Mouse (Mus musculus) ES-E14 (cell line): Measurements from ENCODE around the gene Dixdc1. TPM values are rescaled to one million over a fixed set of nuclear protein-coding genes. Genes with fewer than 3 reads are reported as not detected.
A peak's percentile ranks its signal among the peaks of the same experiment; 100 is the strongest.

Source experiments
- DNase-seq: peaks from one replicate; pipeline ENCODE4 v3.0.0-alpha.2; 2013; ENCODE audit warnings: low read depth, low spot score
- H3K27ac ChIP-seq: 2 replicates; pipeline ENCODE4 v1.5.1; 2012; ENCODE audit warnings: low read depth, mild to moderate bottlenecking, low read length, moderate library complexity, mixed read lengths; ENCODE audit not compliant: poor library complexity, insufficient read depth, severe bottlenecking
- H3K36me3 ChIP-seq: 2 replicates; pipeline ENCODE4 v1.6.1; 2012; ENCODE audit warnings: mild to moderate bottlenecking, low read length, moderate library complexity, mixed read lengths; ENCODE audit not compliant: control insufficient read depth, poor library complexity, insufficient read depth, severe bottlenecking
- H3K4me1 ChIP-seq, 2 experiments: fragments of 150-350 bp in 1 of 2; sonication (generic) in 1 of 2; 2 replicates each; pipeline ENCODE4 v1.6.1; 2012; ENCODE audit warnings: low read length in 2 of 2, mild to moderate bottlenecking in 1 of 2, mixed read lengths in 1 of 2; ENCODE audit not compliant: control insufficient read depth in 2 of 2, insufficient read depth in 2 of 2, poor library complexity in 1 of 2
- H3K4me3 ChIP-seq, 2 experiments: fragments of 150-350 bp in 1 of 2; sonication (generic) in 1 of 2; 2 replicates each; pipeline ENCODE4 v1.5.1; 2012; ENCODE audit warnings: low read length in 2 of 2, low read depth in 1 of 2, mild to moderate bottlenecking in 1 of 2, mixed read lengths in 1 of 2; ENCODE audit not compliant: insufficient read depth in 1 of 2, poor library complexity in 1 of 2, severe bottlenecking in 1 of 2
- H3K9ac ChIP-seq: 2 replicates; pipeline ENCODE4 v1.6.1; 2012; ENCODE audit warnings: low read depth, mild to moderate bottlenecking, low read length, mixed read lengths; ENCODE audit not compliant: poor library complexity, insufficient read depth, severe bottlenecking
- H3K9me3 ChIP-seq: fragments of 150-350 bp; sonication (generic); 2 replicates; pipeline ENCODE4 v1.6.1; 2012; ENCODE audit warnings: low read depth, mild to moderate bottlenecking, low read length; ENCODE audit not compliant: control insufficient read depth, insufficient read depth
- CHD2 ChIP-seq: IDR thresholded peaks from 2 replicates; pipeline ENCODE4 v1.6.1; 2014; ENCODE audit warnings: mild to moderate bottlenecking, low read depth, low read length, inconsistent platforms
- HCFC1 ChIP-seq: IDR thresholded peaks from 2 replicates; pipeline ENCODE4 v1.6.1; 2012; ENCODE audit warnings: low read length, inconsistent platforms, borderline replicate concordance; ENCODE audit not compliant: insufficient read depth
- MAFK ChIP-seq: IDR thresholded peaks from 2 replicates; pipeline ENCODE4 v1.6.1; 2014; ENCODE audit warnings: mild to moderate bottlenecking, low read depth, low read length, inconsistent platforms; ENCODE audit not compliant: insufficient read depth
- ZC3H11A ChIP-seq: IDR thresholded peaks from 2 replicates; pipeline ENCODE4 v1.6.1; 2012; ENCODE audit warnings: low read depth, mild to moderate bottlenecking, inconsistent platforms, low read length, borderline replicate concordance
- ZNF384 ChIP-seq: IDR thresholded peaks from 2 replicates; pipeline ENCODE4 v1.6.1; 2012; ENCODE audit warnings: low read depth, low read length, inconsistent platforms
- in situ Hi-C, 2 experiments: fragments of 600-800 bp; cut with MboI; formaldehyde crosslinking; loops; one replicate each; pipeline ENCODE4 v1.15.1; 2025; ENCODE audit warnings: low sequenced_read_pairs in 2 of 2, inconsistent platforms in 1 of 2; ENCODE audit not compliant: unreplicated experiment in 2 of 2
- total RNA-seq: library from RNA; depleted of rRNA; stranded (reverse); fragments of 300-350 nt; gene quantifications from 2 replicates; pipeline ENCODE4 v1.2.3, GENCODE M21; 2012

Gene Dixdc1
- total RNA-seq, 1 experiment = 4.1 TPM

DNA sequence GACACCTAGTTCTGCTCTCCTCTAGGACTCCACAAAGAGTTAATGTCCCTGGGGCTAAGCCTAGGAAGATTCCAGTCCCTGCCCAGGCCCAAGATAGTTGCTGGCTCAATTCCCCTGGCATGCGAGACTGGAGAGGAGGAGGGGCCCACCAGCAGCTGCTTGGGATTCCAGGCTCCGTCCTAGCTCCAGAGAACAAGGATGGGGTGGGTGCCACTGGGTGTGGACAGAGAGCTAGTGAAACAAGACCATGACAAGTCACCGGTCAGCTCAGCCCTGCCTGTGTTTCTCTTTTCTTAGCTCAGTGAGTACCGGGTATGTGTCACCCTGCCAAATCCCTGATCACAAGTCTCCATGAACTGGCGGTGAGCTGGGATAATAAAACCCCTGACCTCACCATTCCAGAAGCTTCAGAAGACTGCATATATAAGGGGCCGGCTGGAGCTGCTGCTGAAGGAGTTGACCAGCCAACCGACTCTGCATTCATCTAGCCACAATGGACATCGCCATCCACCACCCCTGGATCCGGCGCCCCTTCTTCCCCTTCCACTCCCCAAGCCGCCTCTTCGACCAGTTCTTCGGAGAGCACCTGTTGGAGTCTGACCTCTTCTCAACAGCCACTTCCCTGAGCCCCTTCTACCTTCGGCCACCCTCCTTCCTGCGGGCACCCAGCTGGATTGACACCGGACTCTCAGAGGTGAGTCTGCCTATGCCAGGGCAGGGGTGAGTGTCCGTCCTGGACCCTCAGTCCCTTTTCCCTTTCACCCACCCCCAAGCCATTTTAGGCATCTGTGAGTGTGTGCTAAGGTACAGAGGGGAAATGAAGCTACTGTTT lies 13.7 kb upstream of the Dixdc1 start:
- Histone ChIP-seq H3K4me3 (peak overlapping the region in 1 of 2 experiments; percentile 30; a peak in 2 of 4 replicates), H3K9me3 (no peaks in the 10 kb centered on the region), H3K36me3 (no peaks in the 10 kb centered on the region), H3K27ac (no peak overlapping the region), H3K9ac (no peak overlapping the region), H3K4me1 (peaks cover 4 to 12% of the 10 kb centered on the region in 2 experiments; a peak in 2 of 4 replicates)
- no peak for DNase-seq
- TF ChIP-seq HCFC1 (no peak), MAFK (no peak), CHD2 (no peak), ZNF384 (no peak), ZC3H11A (no peak)
- in situ Hi-C loops = no loop called here

DNA sequence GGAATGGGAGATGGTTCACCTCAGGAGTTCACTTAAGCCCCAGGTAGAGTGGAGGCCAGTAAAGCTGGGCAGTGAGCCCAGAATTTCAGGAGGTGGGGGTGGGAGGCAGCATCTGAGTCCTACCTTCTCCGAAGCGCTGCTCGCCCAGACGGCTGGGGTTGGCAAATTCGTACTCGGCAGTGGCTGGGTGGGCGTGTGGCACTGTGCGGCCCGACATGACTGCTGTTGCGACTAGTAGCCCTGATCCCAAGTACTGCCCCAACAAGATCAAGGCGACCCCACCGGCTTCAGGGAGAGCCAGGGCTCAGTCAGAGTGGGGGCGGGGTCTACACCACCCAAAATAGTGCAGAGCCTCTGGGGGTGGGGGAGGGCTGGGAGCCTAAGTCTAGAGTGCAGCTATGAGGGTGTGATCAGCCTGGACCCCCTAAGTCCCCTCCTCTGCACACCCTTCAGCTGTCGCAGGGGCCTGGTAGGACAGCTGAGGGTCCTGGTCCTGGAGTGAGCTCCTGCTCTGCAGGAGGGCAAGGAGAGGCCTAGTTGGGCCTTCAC lies 12.8 kb upstream of the Dixdc1 start, which contains the start of gene Hspb2:
TSS of gene Hspb2 (minus strand) at position 301 of the 549 bp plus-strand sequence.
- in situ Hi-C loops = no loop called here
- H3K4me3 ChIP-seq = peak within 1 kb of the TSS; percentile 16 to 54
- H3K9ac ChIP-seq = no peak within 1 kb of the TSS
- no peaks in the 10 kb centered on the region for H3K36me3 ChIP-seq
- no peak for TF ChIP-seq HCFC1
- TF ChIP-seq ZNF384 = no peak
- H3K9me3 ChIP-seq = no peaks in the 10 kb centered on the region
- DNase-seq = no peak
- peaks cover 4 to 12% of the 10 kb centered on the region in 2 experiments; a peak in 2 of 4 replicates for H3K4me1 ChIP-seq
- no peak within 1 kb of the TSS for H3K27ac ChIP-seq

DNA sequence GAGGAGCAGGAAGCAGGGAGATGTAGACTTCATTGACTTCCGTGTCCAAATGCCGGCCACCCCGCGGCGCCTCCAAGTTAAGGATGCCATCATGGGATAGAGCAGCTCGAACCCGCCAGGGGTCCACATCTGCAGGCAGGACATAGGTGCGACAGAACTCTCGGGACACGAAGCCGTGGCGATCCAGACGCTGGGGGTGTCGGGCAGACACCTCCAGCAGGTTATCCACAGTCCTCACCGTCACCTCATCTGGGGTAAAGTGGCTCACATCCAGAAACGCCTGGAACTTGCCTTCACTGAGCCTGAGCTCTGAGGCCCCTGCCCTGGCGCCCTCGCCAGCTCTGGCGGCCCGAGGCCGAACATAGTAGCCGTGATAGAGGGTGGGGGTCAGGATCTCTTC lies 12.0 kb upstream of the Dixdc1 start, which contains the start of gene Cryab:
TSS of gene Cryab (plus strand) at position 3 of the 400 bp plus-strand sequence.
- in situ Hi-C loops = no loop called here
- Histone ChIP-seq H3K9ac (no peak within 1 kb of the TSS), H3K36me3 (no peaks in the 10 kb centered on the region), H3K4me3 (peak within 1 kb of the TSS; percentile 16 to 54), H3K4me1 (peaks cover 7 to 12% of the 10 kb centered on the region in 2 experiments; a peak in 3 of 4 replicates), H3K9me3 (no peaks in the 10 kb centered on the region), H3K27ac (no peak within 1 kb of the TSS)
- TF ChIP-seq CHD2 (no peak), HCFC1 (no peak), ZNF384 (no peak), ZC3H11A (no peak), MAFK (no peak)
- no peak for DNase-seq

DNA sequence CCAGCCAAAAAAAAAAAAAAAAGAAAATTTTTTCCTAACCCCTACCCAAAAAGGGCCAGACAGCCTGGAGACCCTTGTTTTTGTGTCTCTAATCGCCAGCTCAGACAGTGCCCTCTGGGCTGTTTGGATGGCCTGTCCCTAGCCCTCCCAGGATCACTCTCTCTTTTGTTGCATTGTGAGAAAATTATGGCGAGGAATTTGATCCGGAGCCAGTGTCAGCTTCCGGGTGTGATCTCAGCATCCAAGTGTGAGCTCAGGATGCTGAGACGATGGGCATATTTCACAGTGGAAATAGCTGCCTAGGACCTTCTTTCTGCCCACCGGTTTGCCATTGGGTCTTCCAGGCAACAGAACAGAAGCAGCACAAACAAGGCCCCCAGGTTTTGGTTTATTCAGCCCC lies 11.4 kb upstream of the Dixdc1 start:
- peak overlapping the region in 1 of 2 experiments; percentile 50; a peak in 1 of 4 replicates for H3K4me3 ChIP-seq
- DNase-seq = no peak
- no peak overlapping the region for H3K9ac ChIP-seq
- H3K27ac ChIP-seq = no peak overlapping the region
- no peaks in the 10 kb centered on the region for H3K36me3 ChIP-seq
- TF ChIP-seq CHD2 (no peak), ZC3H11A (no peak), HCFC1 (no peak), ZNF384 (no peak), MAFK (no peak)
- no peaks in the 10 kb centered on the region for H3K9me3 ChIP-seq
- in situ Hi-C loops = no loop called here
- peaks cover 7 to 12% of the 10 kb centered on the region in 2 experiments; a peak in 3 of 4 replicates for H3K4me1 ChIP-seq
